Mouse (Mus musculus): Measurements from ENCODE around the gene Gm17555. TPM values are rescaled to one million over a fixed set of nuclear protein-coding genes. Genes with fewer than 3 reads are reported as not detected.

Gene Gm17555
- polyA plus RNA-seq, 1 experiment from 2014 or later, result not detected

DNA sequence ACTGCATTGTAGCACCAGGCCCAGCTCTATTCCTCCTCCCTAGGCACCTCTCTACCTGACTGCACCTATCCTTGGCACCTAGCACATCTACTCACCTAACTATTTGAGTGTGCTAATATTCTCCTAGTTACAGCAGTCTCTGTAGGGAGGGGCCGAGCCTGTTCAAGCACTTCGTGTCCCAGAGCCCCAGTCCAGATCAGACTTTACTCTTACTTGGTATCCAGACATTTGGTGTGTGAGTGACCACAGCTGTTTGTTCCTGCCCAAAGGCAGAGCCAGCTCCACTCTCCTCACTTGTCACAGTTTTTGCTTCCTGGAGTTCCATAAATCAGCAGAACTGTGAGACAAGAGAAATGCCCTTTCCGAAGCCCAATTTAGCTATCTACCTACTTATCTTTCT lies 15.9 kb upstream of the Gm17555 start:
- Histone ChIP-seq H3K36me3 (ENCODE audit: control insufficient read depth, insufficient read depth, low read length) (no peaks in the 10 kb centered on the region), H3K4me1 (ENCODE audit: control insufficient read depth, insufficient read depth, low read length) (no peaks in the 10 kb centered on the region), H3K27me3 (ENCODE audit: control insufficient read depth, insufficient read depth, low read length) (no peaks in the 10 kb centered on the region), H3K4me2 (ENCODE audit: low read depth) (no peak overlapping the region), H3K4me3 (ENCODE audit: low read depth, low read length) (no peak overlapping the region), H3K9ac (ENCODE audit: low read length) (no peak overlapping the region), H3K27ac (ENCODE audit: low read depth, low read length) (no peak overlapping the region), H3K9me3 (ENCODE audit: control insufficient read depth, low read length) (no peaks in the 10 kb centered on the region)
- ATAC-seq (ENCODE audit: insufficient read depth, low FRiP score, low TSS enrichment), result no peak
- 94% methylated on average over 3 of the region's 3 CpGs for WGBS
- no peak for DNase-seq (ENCODE audit: low spot score)

DNA sequence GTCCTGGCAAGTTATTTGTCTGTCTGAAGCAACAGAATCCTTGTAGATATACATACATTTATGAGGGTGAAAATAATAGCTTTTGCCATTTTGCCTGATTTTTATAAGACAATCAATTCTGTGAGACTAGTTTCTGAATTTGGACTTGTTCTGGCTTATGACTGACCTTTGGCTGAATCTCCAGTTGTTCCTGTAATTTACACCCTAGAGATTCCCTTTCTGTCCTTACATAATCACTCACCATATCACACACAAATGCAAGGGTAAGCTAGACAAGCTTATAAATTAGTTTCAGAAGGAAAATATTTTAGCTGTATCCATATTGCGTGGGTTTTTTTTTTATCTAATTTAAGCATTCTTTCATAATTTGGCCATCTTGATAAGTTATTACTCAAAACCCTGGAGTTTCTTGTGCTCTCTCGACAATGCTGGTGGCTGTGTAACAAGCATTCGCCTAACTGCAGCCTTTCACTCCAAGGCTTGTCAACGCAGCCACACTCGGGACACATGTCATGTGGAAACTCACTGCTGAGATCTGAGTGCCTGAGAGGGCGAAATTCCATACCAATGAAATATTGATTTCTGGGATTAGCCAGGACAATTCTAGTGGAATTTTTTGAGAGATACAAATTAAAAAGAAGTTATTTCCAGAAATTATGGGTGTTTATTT lies 3.8 kb upstream of the Gm17555 start:
- no peak overlapping the region for H3K9ac ChIP-seq (ENCODE audit: low read length)
- no peaks in the 10 kb centered on the region for H3K36me3 ChIP-seq (ENCODE audit: control insufficient read depth, insufficient read depth, low read length)
- ATAC-seq (ENCODE audit: insufficient read depth, low FRiP score, low TSS enrichment) (no peak), DNase-seq (ENCODE audit: low spot score) (no peak)
- H3K9me3 ChIP-seq (ENCODE audit: control insufficient read depth, low read length), result no peaks in the 10 kb centered on the region
- no peaks in the 10 kb centered on the region for H3K27me3 ChIP-seq (ENCODE audit: control insufficient read depth, insufficient read depth, low read length)
- 92% methylated on average over 6 of the region's 6 CpGs for WGBS
- H3K4me3 ChIP-seq (ENCODE audit: low read depth, low read length), result no peak overlapping the region
- no peaks in the 10 kb centered on the region for H3K4me1 ChIP-seq (ENCODE audit: control insufficient read depth, insufficient read depth, low read length)
- no peak overlapping the region for H3K4me2 ChIP-seq (ENCODE audit: low read depth)
- no peak overlapping the region for H3K27ac ChIP-seq (ENCODE audit: low read depth, low read length)

DNA sequence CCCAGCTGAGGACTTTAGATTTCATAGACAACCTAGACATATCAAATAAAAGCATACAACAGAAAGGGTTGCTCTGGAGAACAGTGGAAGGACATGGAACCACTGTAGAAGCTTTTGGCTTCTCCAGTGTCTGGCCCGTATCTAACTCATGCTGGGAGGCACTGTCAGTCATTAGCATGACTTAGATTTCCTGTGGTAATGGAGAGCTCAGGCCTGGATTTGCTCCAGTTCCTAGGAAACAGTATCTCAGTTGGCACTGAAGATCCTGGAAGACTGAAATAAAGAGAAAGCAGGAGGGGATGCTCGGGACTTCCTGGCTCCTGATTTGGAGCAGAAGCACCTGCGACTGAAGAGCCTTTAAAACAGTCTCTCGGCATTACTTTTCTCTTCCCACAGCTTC lies 12.7 kb downstream of the Gm17555 start:
- Histone ChIP-seq H3K9ac (ENCODE audit: low read length) (no peak overlapping the region), H3K27me3 (ENCODE audit: control insufficient read depth, insufficient read depth, low read length) (no peaks in the 10 kb centered on the region), H3K36me3 (ENCODE audit: control insufficient read depth, insufficient read depth, low read length) (no peaks in the 10 kb centered on the region), H3K4me1 (ENCODE audit: control insufficient read depth, insufficient read depth, low read length) (no peaks in the 10 kb centered on the region), H3K27ac (ENCODE audit: low read depth, low read length) (no peak overlapping the region), H3K4me3 (ENCODE audit: low read depth, low read length) (no peak overlapping the region), H3K4me2 (ENCODE audit: low read depth) (no peak overlapping the region), H3K9me3 (ENCODE audit: control insufficient read depth, low read length) (no peaks in the 10 kb centered on the region)
- 71% methylated on average over 4 of the region's 4 CpGs for WGBS
- ATAC-seq (ENCODE audit: insufficient read depth, low FRiP score, low TSS enrichment) (no peak), DNase-seq (ENCODE audit: low spot score) (no peak)

DNA sequence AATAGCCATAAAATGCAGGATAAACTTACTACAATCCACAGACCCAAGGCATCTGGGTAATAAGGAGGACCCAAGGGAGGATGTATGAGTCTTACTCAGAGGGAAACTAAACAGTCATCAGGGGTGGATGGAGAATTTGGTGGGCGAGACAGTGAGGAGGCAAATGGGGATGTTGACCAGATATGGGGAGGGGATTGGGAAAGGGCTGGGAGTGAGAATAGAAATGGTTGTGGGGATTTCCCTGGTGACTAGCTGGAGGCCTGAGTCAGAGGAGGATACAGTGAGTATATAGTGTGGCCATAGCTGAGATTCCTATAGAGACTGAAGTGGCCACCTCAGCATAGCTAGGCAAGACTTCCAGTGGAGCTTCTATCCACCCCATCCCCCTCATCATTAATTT lies 16.8 kb downstream of the Gm17555 start:
- Histone ChIP-seq H3K9me3 (ENCODE audit: control insufficient read depth, low read length) (no peaks in the 10 kb centered on the region), H3K4me2 (ENCODE audit: low read depth) (no peak overlapping the region), H3K27me3 (ENCODE audit: control insufficient read depth, insufficient read depth, low read length) (no peaks in the 10 kb centered on the region), H3K4me1 (ENCODE audit: control insufficient read depth, insufficient read depth, low read length) (no peaks in the 10 kb centered on the region), H3K27ac (ENCODE audit: low read depth, low read length) (no peak overlapping the region), H3K36me3 (ENCODE audit: control insufficient read depth, insufficient read depth, low read length) (no peaks in the 10 kb centered on the region), H3K4me3 (ENCODE audit: low read depth, low read length) (no peak overlapping the region), H3K9ac (ENCODE audit: low read length) (no peak overlapping the region)
- ATAC-seq (ENCODE audit: insufficient read depth, low FRiP score, low TSS enrichment) (no peak), DNase-seq (ENCODE audit: low spot score) (no peak)
- WGBS, result 83% methylated on average over 1 of the region's 1 CpGs

DNA sequence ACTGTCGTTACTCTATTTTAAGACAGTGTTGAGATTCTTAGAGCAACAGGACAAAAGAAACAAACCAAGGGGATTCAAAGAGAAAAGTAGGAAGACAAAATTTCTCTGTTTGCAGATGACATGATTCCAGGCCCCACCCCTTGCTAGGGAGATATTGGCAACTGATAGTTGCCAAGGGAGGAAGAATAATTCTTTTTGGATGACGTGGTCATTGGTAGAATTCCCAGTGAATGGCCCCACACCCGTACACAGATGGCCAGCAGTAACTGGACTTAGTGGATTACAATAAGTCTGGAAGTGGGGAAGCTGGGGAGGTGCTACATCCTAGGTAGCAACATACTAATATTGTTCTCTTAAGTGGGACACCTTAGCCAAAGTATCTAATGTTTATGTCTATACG lies 22.0 kb downstream of the Gm17555 start:
- Histone ChIP-seq H3K9ac (ENCODE audit: low read length) (no peak overlapping the region), H3K4me3 (ENCODE audit: low read depth, low read length) (no peak overlapping the region), H3K27ac (ENCODE audit: low read depth, low read length) (no peak overlapping the region), H3K4me1 (ENCODE audit: control insufficient read depth, insufficient read depth, low read length) (no peaks in the 10 kb centered on the region), H3K36me3 (ENCODE audit: control insufficient read depth, insufficient read depth, low read length) (no peaks in the 10 kb centered on the region), H3K4me2 (ENCODE audit: low read depth) (no peak overlapping the region), H3K27me3 (ENCODE audit: control insufficient read depth, insufficient read depth, low read length) (no peaks in the 10 kb centered on the region), H3K9me3 (ENCODE audit: control insufficient read depth, low read length) (no peaks in the 10 kb centered on the region)
- ATAC-seq (ENCODE audit: insufficient read depth, low FRiP score, low TSS enrichment) (no peak), DNase-seq (ENCODE audit: low spot score) (no peak)
- WGBS, result 87% methylated on average over 4 of the region's 4 CpGs

- DNase-seq (ENCODE audit: low spot score) (no peak), ATAC-seq (ENCODE audit: insufficient read depth, low FRiP score, low TSS enrichment) (no peak)
- Histone ChIP-seq H3K4me2 (ENCODE audit: low read depth) (no peak overlapping the region), H3K9ac (ENCODE audit: low read length) (no peak overlapping the region), H3K4me3 (ENCODE audit: low read depth, low read length) (no peak overlapping the region), H3K27me3 (ENCODE audit: control insufficient read depth, insufficient read depth, low read length) (no peaks in the 10 kb centered on the region), H3K36me3 (ENCODE audit: control insufficient read depth, insufficient read depth, low read length) (no peaks in the 10 kb centered on the region), H3K27ac (ENCODE audit: low read depth, low read length) (no peak overlapping the region), H3K4me1 (ENCODE audit: control insufficient read depth, insufficient read depth, low read length) (no peaks in the 10 kb centered on the region), H3K9me3 (ENCODE audit: control insufficient read depth, low read length) (no peaks in the 10 kb centered on the region)
- 51% methylated on average over 2 of the region's 2 CpGs for WGBS
Measured at GRCm38 (mm10) chr2:126245446-126245845, 30.5 kb downstream of the Gm17555 start.

DNA sequence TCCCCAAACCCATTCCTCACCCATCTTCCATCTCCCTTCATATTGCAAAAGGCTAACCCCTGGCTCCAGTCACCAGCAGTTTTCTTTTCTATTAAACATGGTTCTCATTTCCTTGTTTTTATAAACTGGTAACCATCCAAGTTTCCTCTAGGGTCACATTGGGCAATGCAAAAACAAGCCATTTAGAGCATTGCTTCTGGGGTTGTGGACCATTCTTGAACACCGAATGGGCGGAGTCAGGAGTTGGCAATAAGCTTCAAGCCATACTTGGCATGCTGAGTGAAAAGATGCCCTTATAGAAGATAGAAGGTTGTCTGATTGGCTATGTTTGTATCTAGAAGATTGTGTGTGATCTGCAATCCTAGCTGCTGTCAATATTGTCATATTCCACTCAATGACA lies 33.6 kb downstream of the Gm17555 start:
- H3K36me3 ChIP-seq (ENCODE audit: control insufficient read depth, insufficient read depth, low read length), result no peaks in the 10 kb centered on the region
- 97% methylated on average over 2 of the region's 2 CpGs for WGBS
- H3K9me3 ChIP-seq (ENCODE audit: control insufficient read depth, low read length), result no peaks in the 10 kb centered on the region
- no peak overlapping the region for H3K27ac ChIP-seq (ENCODE audit: low read depth, low read length)
- H3K9ac ChIP-seq (ENCODE audit: low read length), result no peak overlapping the region
- no peak overlapping the region for H3K4me3 ChIP-seq (ENCODE audit: low read depth, low read length)
- DNase-seq (ENCODE audit: low spot score) (no peak), ATAC-seq (ENCODE audit: insufficient read depth, low FRiP score, low TSS enrichment) (no peak)
- H3K4me1 ChIP-seq (ENCODE audit: control insufficient read depth, insufficient read depth, low read length), result no peaks in the 10 kb centered on the region
- no peak overlapping the region for H3K4me2 ChIP-seq (ENCODE audit: low read depth)
- no peaks in the 10 kb centered on the region for H3K27me3 ChIP-seq (ENCODE audit: control insufficient read depth, insufficient read depth, low read length)

GRCm38 (mm10) chr2:126252211-126252610 lies 37.3 kb downstream of the Gm17555 start:
- Histone ChIP-seq H3K36me3 (ENCODE audit: control insufficient read depth, insufficient read depth, low read length) (no peaks in the 10 kb centered on the region), H3K27me3 (ENCODE audit: control insufficient read depth, insufficient read depth, low read length) (no peaks in the 10 kb centered on the region), H3K27ac (ENCODE audit: low read depth, low read length) (no peak overlapping the region), H3K4me2 (ENCODE audit: low read depth) (no peak overlapping the region), H3K4me3 (ENCODE audit: low read depth, low read length) (no peak overlapping the region), H3K9ac (ENCODE audit: low read length) (no peak overlapping the region), H3K4me1 (ENCODE audit: control insufficient read depth, insufficient read depth, low read length) (no peaks in the 10 kb centered on the region), H3K9me3 (ENCODE audit: control insufficient read depth, low read length) (no peaks in the 10 kb centered on the region)
- DNase-seq (ENCODE audit: low spot score) (no peak), ATAC-seq (ENCODE audit: insufficient read depth, low FRiP score, low TSS enrichment) (no peak)
